In the genomic region with DNA sequence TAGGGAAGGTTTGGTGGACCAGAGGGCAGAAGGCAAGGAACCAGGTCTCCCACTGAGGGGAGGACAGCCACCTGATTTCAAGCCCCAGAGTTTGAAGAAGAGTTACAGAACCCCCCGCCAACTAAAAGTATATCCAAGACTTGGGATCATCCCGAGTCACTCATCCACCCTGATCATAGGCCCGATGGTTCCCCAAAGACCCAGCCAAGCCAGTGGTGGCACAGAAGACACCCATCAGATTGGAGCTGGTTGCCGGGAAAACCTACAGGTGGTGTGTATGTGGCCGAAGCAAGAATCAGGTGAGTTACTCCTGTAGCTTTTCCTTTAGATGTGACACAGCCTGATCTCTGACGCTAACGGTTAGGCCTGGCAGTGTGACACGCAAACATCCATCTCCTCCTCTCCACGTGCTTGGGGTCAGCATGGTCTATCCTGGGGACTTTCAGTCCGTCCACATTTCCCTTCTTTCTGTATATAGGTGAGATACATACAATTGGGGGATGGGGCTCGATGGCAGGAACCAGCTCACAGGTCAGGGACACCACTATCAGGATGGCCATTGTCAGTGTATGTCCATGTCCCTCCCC, we compare ENCODE assay signal across 8 mouse cellular contexts. TPM values are rescaled to one million over a fixed set of nuclear protein-coding genes. Genes with fewer than 3 reads are reported as not detected.
A peak's percentile ranks its signal among the peaks of the same experiment; 100 is the strongest.
DNase-seq lines count a peak whose midpoint lies in the region; ATAC-seq and TF ChIP-seq lines count a peak whose summit lies in the region.

No protein-coding gene starts in this region.

- WGBS in spleen, adult 2 months, result 84% methylated on average over 11 of the region's 11 CpGs
- WGBS in limb, embryonic 15.5 days, result 67% methylated on average over 11 of the region's 11 CpGs
- 64% methylated on average over 11 of the region's 11 CpGs for WGBS in stomach, embryonic 16.5 days

- no peaks in the 10 kb centered on the region for H3K27me3 ChIP-seq in spleen, adult 2 months (ENCODE audit: control insufficient read depth, insufficient read depth, low read length)
- H3K27me3 ChIP-seq in limb, embryonic 15.5 days, result no peaks in the 10 kb centered on the region
- H3K27me3 ChIP-seq in stomach, embryonic 16.5 days (ENCODE audit: control insufficient read depth, insufficient read depth, low read length), result no peaks in the 10 kb centered on the region

- no peak overlapping the region for H3K9ac ChIP-seq in limb, embryonic 15.5 days
- peak overlapping the region; percentile 54 for H3K9ac ChIP-seq in stomach, embryonic 16.5 days (ENCODE audit: low read length)

- H3K27ac ChIP-seq in spleen, adult 2 months (ENCODE audit: insufficient read depth, low read length), result peak overlapping the region; percentile 17; the same call in 1 of the 2 replicates
- no peak overlapping the region for H3K27ac ChIP-seq in limb, embryonic 15.5 days
- H3K27ac ChIP-seq in stomach, embryonic 16.5 days (ENCODE audit: low read length), result no peak overlapping the region

- peaks cover 7% of the 10 kb centered on the region; the same call in 1 of the 2 replicates for H3K36me3 ChIP-seq in spleen, adult 2 months (ENCODE audit: control insufficient read depth, insufficient read depth, low read length)
- H3K36me3 ChIP-seq in limb, embryonic 15.5 days, result peaks cover 41% of the 10 kb centered on the region
- H3K36me3 ChIP-seq in stomach, embryonic 16.5 days (ENCODE audit: control insufficient read depth, insufficient read depth, low read length), result peaks cover 17% of the 10 kb centered on the region; the same call in 1 of the 2 replicates

- DNase-seq in adrenal gland, postnatal 10 days, result peak; percentile 20
- DNase-seq in adrenal gland, adult 2 months, result no peak
- DNase-seq in spleen, adult 2 months (ENCODE audit: low read depth in 1 of 2, low spot score in 2 of 2), result no peak
- no peak for DNase-seq in spleen, postnatal 36 days (ENCODE audit: low spot score in 2 of 2)
- DNase-seq in gastrocnemius, postnatal 25 days, result no peak
- DNase-seq in layer of hippocampus, adult 8-10 months (ENCODE audit: low spot score in 2 of 2), result no peak

- TF ChIP-seq CTCF in spleen, adult 2 months (IDR thresholded peaks at IDR 0.05; ENCODE audit: extremely low read depth, insufficient read depth, insufficient read length, insufficient replicate concordance), result no peak

- peaks cover 21% of the 10 kb centered on the region for H3K4me1 ChIP-seq in spleen, adult 2 months (ENCODE audit: control insufficient read depth, insufficient read depth, insufficient read length)
- H3K4me1 ChIP-seq in limb, embryonic 15.5 days, result peaks cover 20% of the 10 kb centered on the region
- H3K4me1 ChIP-seq in stomach, embryonic 16.5 days (ENCODE audit: control insufficient read depth, insufficient read depth, low read length), result peaks cover 15% of the 10 kb centered on the region

- peak overlapping the region; percentile 42; the same call in 1 of the 2 replicates for H3K4me3 ChIP-seq in spleen, adult 2 months (ENCODE audit: extremely low read depth, insufficient read depth, insufficient read length)
- peak overlapping the region; percentile 45 for H3K4me3 ChIP-seq in limb, embryonic 15.5 days
- H3K4me3 ChIP-seq in stomach, embryonic 16.5 days (replicated peaks; ENCODE audit: low read length), result peak overlapping the region; percentile 37

- H3K4me2 ChIP-seq in limb, embryonic 15.5 days, result peak overlapping the region; percentile 85
- H3K4me2 ChIP-seq in stomach, embryonic 16.5 days (ENCODE audit: low read depth, low read length), result peak overlapping the region; percentile 62

- TF ChIP-seq POLR2A in spleen, adult 2 months (IDR thresholded peaks at IDR 0.05; ENCODE audit: low read depth, low read length), result no peak

- ATAC-seq in limb, embryonic 15.5 days (ENCODE audit: insufficient number of reproducible peaks, low FRiP score, low TSS enrichment, low read depth), result no peak
- no peak for ATAC-seq in stomach, embryonic 16.5 days (ENCODE audit: insufficient read depth, low FRiP score)

- no peaks in the 10 kb centered on the region for H3K9me3 ChIP-seq in limb, embryonic 15.5 days
- no peaks in the 10 kb centered on the region for H3K9me3 ChIP-seq in stomach, embryonic 16.5 days (replicated peaks; ENCODE audit: control insufficient read depth, low read length)

RNA-seq across cellular contexts. Expression of gene Cisd3, which starts 0.8 kb away (rescaled TPM):
- 100 to 1,000 TPM; 260 to 277 TPM for total RNA-seq in adrenal gland, postnatal 10 days (2021)
- 100 to 1,000 TPM; 183 to 265 TPM for total RNA-seq in adrenal gland, adult 2 months (2021)
- polyA plus RNA-seq in adrenal gland, adult 2 months (2012; rRNA removed), result 61.6 and 66.4 TPM in 2 replicates
- polyA plus RNA-seq in spleen, adult 2 months (2012; rRNA removed), result 17.3 and 18.5 TPM in 2 replicates
- polyA plus RNA-seq in limb, embryonic 15.5 days (2015; fragmentation: Nextera tagmentation; extraction: Ambion mirVana), result 13.5 and 18.6 TPM in 2 replicates
- 34.2 and 35.1 TPM in 2 replicates for polyA plus RNA-seq in stomach, embryonic 16.5 days (2015; fragmentation: Nextera tagmentation; extraction: Ambion mirVana)
- total RNA-seq in gastrocnemius, postnatal 25 days (2021), result 100 to 1,000 TPM; 109 to 113 TPM
- total RNA-seq in layer of hippocampus, adult 8-10 months (2022), result 10 to 100 TPM; 45.2 to 60.0 (median 56.7) TPM

RNA-seq across cellular contexts. Expression of gene Pcgf2, which starts 13.9 kb away (rescaled TPM):
- 10 to 100 TPM; 29.7 to 41.0 TPM for total RNA-seq in adrenal gland, postnatal 10 days (2021)
- total RNA-seq in adrenal gland, adult 2 months (2021), result 10 to 100 TPM; 19.8 to 26.1 TPM
- polyA plus RNA-seq in adrenal gland, adult 2 months (2012; rRNA removed), result 89.5 and 107 TPM in 2 replicates
- 10.0 and 14.4 TPM in 2 replicates for polyA plus RNA-seq in spleen, adult 2 months (2012; rRNA removed)
- 13.1 and 14.7 TPM in 2 replicates for polyA plus RNA-seq in limb, embryonic 15.5 days (2015; fragmentation: Nextera tagmentation; extraction: Ambion mirVana)
- polyA plus RNA-seq in stomach, embryonic 16.5 days (2015; fragmentation: Nextera tagmentation; extraction: Ambion mirVana), result 8.9 and 9.4 TPM in 2 replicates
- total RNA-seq in gastrocnemius, postnatal 25 days (2021), result 1 to 10 TPM; 2.4 to 3.3 TPM
- total RNA-seq in layer of hippocampus, adult 8-10 months (2022), result 10 to 100 TPM; 23.9 to 35.3 (median 29.0) TPM

RNA-seq across cellular contexts. Expression of gene Psmb3, which starts 16.8 kb away (rescaled TPM):
- 100 to 1,000 TPM; 231 to 234 TPM for total RNA-seq in adrenal gland, postnatal 10 days (2021)
- total RNA-seq in adrenal gland, adult 2 months (2021), result 100 to 1,000 TPM; 224 to 239 TPM
- polyA plus RNA-seq in adrenal gland, adult 2 months (2012; rRNA removed), result 247 and 261 TPM in 2 replicates
- polyA plus RNA-seq in spleen, adult 2 months (2012; rRNA removed), result 151 and 203 TPM in 2 replicates
- polyA plus RNA-seq in limb, embryonic 15.5 days (2015; fragmentation: Nextera tagmentation; extraction: Ambion mirVana), result 413 and 414 TPM in 2 replicates
- 363 and 373 TPM in 2 replicates for polyA plus RNA-seq in stomach, embryonic 16.5 days (2015; fragmentation: Nextera tagmentation; extraction: Ambion mirVana)
- 100 to 1,000 TPM; 128 TPM for total RNA-seq in gastrocnemius, postnatal 25 days (2021)
- total RNA-seq in layer of hippocampus, adult 8-10 months (2022), result 100 to 1,000 TPM; 121 to 145 (median 133) TPM

RNA-seq across cellular contexts. Expression of gene Mllt6, which starts 23.2 kb away (rescaled TPM):
- 10 to 100 TPM; 36.1 to 48.2 TPM for total RNA-seq in adrenal gland, postnatal 10 days (2021)
- total RNA-seq in adrenal gland, adult 2 months (2021), result 10 to 100 TPM; 30.6 to 51.2 TPM
- polyA plus RNA-seq in adrenal gland, adult 2 months (2012; rRNA removed), result 73.0 and 85.8 TPM in 2 replicates
- 65.8 and 93.7 TPM in 2 replicates for polyA plus RNA-seq in spleen, adult 2 months (2012; rRNA removed)
- 2.4 and 2.6 TPM in 2 replicates for polyA plus RNA-seq in limb, embryonic 15.5 days (2015; fragmentation: Nextera tagmentation; extraction: Ambion mirVana)
- 1.9 and 2.5 TPM in 2 replicates for polyA plus RNA-seq in stomach, embryonic 16.5 days (2015; fragmentation: Nextera tagmentation; extraction: Ambion mirVana)
- total RNA-seq in gastrocnemius, postnatal 25 days (2021), result 10 to 100 TPM; 33.0 to 40.5 TPM
- total RNA-seq in layer of hippocampus, adult 8-10 months (2022), result 100 to 1,000 TPM; 110 to 149 (median 126) TPM

RNA-seq across cellular contexts. Expression of gene Epop, which starts 56.9 kb away (rescaled TPM):
- total RNA-seq in adrenal gland, postnatal 10 days (2021), result 1 to 10 TPM; 3.5 to 5.1 TPM
- 1 to 10 TPM; 2.0 to 6.8 TPM for total RNA-seq in adrenal gland, adult 2 months (2021)
- 10.6 and 16.2 TPM in 2 replicates for polyA plus RNA-seq in adrenal gland, adult 2 months (2012; rRNA removed)
- polyA plus RNA-seq in spleen, adult 2 months (2012; rRNA removed), result 3.9 and 7.8 TPM in 2 replicates
- polyA plus RNA-seq in limb, embryonic 15.5 days (2015; fragmentation: Nextera tagmentation; extraction: Ambion mirVana), result 1.9 and 3.2 TPM in 2 replicates
- polyA plus RNA-seq in stomach, embryonic 16.5 days (2015; fragmentation: Nextera tagmentation; extraction: Ambion mirVana), result 0.41 and 0.77 TPM in 2 replicates
- total RNA-seq in gastrocnemius, postnatal 25 days (2021), result 1 to 10 TPM; 1.2 to 1.6 TPM
- total RNA-seq in layer of hippocampus, adult 8-10 months (2022), result 10 to 100 TPM; 28.9 to 38.6 (median 33.9) TPM

Comparison
In these comparisons a context has a peak if more than half of its experiments do, and no peak if none do; other contexts are left out.
1. RNA of gene Pcgf2, which starts 13.9 kb away (total RNA-seq): 29.7 to 41.0 TPM in adrenal gland, postnatal 10 days, 23.9 to 35.3 TPM in layer of hippocampus, adult 8-10 months and 19.8 to 26.1 TPM in adrenal gland, adult 2 months; 2.4 to 3.3 TPM in gastrocnemius, postnatal 25 days; every median in the first group is over 4 times any median in the second.
2. Peak in every context shown above with its lines, with median percentiles within 50 percentile points of each other: H3K4me3 ChIP-seq.